Mouse (Mus musculus): Measurements from ENCODE around the gene Sclt1. TPM values are rescaled to one million over a fixed set of nuclear protein-coding genes. Genes with fewer than 3 reads are reported as not detected.
A peak's percentile ranks its signal among the peaks of the same experiment; 100 is the strongest.

Sclt1 gene
- polyA plus RNA-seq, 1 experiment from 2014 or later: 25.7 TPM

DNA sequence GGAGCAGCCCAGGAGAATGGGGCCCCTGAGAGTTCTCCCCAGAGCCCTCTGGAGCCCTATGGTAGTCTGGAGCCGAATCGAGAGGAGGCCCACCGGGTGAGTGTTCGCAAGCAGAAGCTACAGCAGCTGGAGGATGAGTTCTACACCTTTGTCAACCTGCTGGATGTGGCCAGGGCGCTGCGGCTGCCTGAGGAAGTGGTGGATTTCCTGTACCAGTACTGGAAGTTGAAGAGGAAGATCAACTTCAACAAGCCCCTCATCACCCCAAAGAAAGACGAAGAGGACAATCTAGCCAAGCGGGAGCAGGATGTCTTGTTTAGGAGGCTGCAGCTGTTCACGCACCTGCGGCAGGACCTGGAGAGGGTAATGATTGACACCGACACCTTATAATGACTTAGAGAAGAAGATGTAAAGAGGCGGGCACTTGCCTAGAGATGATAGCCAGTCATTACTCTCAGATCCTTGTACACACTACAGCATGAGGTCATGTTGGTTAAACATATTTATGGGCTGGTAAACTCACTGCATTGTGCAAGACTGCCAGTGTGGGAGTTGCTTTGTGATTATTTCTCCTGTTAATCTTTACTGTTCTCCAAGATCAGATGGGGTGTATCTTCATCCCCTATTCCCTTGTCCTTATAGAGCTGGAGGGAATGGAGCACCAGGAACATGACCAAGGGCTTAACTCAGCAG is 137.5 kb downstream of the Sclt1 start:
- H3K27me3 ChIP-seq: no peaks in the 10 kb centered on the region
- H3K9me3 ChIP-seq (replicated peaks): no peaks in the 10 kb centered on the region
- no peak overlapping the region for H3K4me3 ChIP-seq
- H3K27ac ChIP-seq: no peak overlapping the region
- WGBS: 88% methylated on average over 12 of the region's 12 CpGs
- no peak for ATAC-seq
- H3K36me3 ChIP-seq (ENCODE audit: poor library complexity, severe bottlenecking): peaks cover 50% of the 10 kb centered on the region
- H3K9ac ChIP-seq: no peak overlapping the region
- H3K4me1 ChIP-seq: peaks cover 27% of the 10 kb centered on the region
- H3K4me2 ChIP-seq: no peak overlapping the region

- Histone ChIP-seq H3K4me3 (no peak overlapping the region), H3K36me3 (ENCODE audit: poor library complexity, severe bottlenecking) (peaks cover 48% of the 10 kb centered on the region), H3K4me2 (no peak overlapping the region), H3K27me3 (no peaks in the 10 kb centered on the region), H3K4me1 (peaks cover 27% of the 10 kb centered on the region), H3K9ac (no peak overlapping the region), H3K27ac (peak overlapping the region; percentile 63), H3K9me3 (replicated peaks) (no peaks in the 10 kb centered on the region)
- peak; percentile 39; the same call in 1 of the 2 replicates for ATAC-seq
- 10% methylated on average over 5 of the region's 5 CpGs for WGBS
Measured at GRCm38 (mm10) chr3:41603470-41604019, 138.8 kb downstream of the Sclt1 start.

GRCm38 (mm10) chr3:41602933-41603332 is 139.4 kb downstream of the Sclt1 start:
- no peaks in the 10 kb centered on the region for H3K9me3 ChIP-seq (replicated peaks)
- peaks cover 52% of the 10 kb centered on the region for H3K36me3 ChIP-seq (ENCODE audit: poor library complexity, severe bottlenecking)
- no peaks in the 10 kb centered on the region for H3K27me3 ChIP-seq
- H3K4me2 ChIP-seq: no peak overlapping the region
- WGBS: 32% methylated on average over 10 of the region's 10 CpGs
- H3K9ac ChIP-seq: no peak overlapping the region
- H3K4me1 ChIP-seq: peaks cover 27% of the 10 kb centered on the region
- ATAC-seq: no peak
- H3K4me3 ChIP-seq: no peak overlapping the region
- peak overlapping the region; percentile 63 for H3K27ac ChIP-seq

DNA sequence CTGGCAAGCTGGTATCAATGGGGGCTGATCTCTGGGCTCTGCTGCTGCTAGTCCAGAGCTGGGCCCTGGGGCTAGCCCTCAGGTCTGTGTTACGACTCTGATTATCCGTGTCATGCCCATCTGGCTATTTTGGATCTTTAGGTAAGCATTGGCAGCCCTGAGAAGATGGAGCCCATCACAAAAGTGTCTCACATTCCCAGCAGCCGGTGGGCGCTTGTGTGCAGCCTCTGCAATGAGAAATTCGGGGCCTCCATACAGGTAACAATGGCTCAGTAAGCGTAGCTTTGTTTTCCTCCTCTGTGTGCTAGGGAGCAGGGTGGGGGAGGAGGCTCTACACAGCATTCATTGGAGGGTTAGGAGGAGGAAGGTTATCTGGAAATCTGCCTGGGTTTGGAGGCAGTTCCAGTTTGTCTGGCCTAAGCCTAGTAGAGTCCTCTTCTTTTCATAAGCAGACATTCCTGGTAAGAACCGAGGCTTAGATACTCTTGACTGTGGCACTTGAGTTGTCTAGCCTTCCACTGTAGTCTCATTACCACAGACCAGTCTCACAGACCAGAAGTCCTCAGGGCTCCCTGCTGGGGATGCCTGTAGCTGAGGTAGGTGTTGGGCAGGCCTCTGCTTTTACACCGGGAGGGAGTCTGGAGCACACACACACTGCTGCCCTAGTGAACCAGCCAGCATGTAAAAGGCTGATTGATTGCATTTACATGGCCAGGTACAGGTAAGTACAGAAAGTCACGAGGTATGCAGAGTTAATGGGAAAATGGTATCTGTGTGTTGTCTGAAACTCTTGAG is 140.9 kb downstream of the Sclt1 start:
- Histone ChIP-seq H3K4me2 (no peak overlapping the region), H3K4me1 (peaks cover 27% of the 10 kb centered on the region), H3K9ac (no peak overlapping the region), H3K36me3 (ENCODE audit: poor library complexity, severe bottlenecking) (peaks cover 57% of the 10 kb centered on the region), H3K4me3 (no peak overlapping the region), H3K27me3 (no peaks in the 10 kb centered on the region), H3K27ac (no peak overlapping the region), H3K9me3 (replicated peaks) (no peaks in the 10 kb centered on the region)
- no peak for ATAC-seq
- WGBS: 67% methylated on average over 9 of the region's 9 CpGs

GRCm38 (mm10) chr3:41599806-41600589 is 142.3 kb downstream of the Sclt1 start:
- H3K27ac ChIP-seq: no peak overlapping the region
- no peaks in the 10 kb centered on the region for H3K27me3 ChIP-seq
- H3K4me1 ChIP-seq: peaks cover 21% of the 10 kb centered on the region
- H3K36me3 ChIP-seq (ENCODE audit: poor library complexity, severe bottlenecking): peaks cover 57% of the 10 kb centered on the region
- no peak overlapping the region for H3K9ac ChIP-seq
- WGBS: 81% methylated on average over 14 of the region's 14 CpGs
- ATAC-seq: peak; percentile 56
- no peak overlapping the region for H3K4me3 ChIP-seq
- no peak overlapping the region for H3K4me2 ChIP-seq
- H3K9me3 ChIP-seq (replicated peaks): no peaks in the 10 kb centered on the region

- H3K4me2 ChIP-seq: no peak overlapping the region
Measured at GRCm38 (mm10) chr3:41599226-41599625, 143.1 kb downstream of the Sclt1 start.

DNA sequence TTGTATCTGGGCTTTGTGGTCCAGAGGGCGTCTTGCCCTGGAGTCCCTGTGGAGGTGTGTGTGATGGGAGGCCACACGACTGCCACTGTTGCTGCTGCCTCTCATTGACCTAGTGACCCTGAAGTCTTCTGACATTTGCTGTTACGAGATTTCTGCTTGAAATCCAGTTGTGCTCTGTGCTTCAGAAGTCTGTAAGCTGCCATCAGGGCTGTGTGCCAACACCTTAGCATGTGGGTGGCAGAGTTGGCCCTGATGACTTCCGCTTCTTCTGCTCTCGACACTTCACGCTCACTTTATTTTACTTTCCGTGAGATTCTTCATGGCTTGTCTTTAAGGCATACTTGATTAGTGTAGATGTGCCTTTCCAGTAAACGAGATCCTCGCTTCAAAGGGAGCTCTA is 143.9 kb downstream of the Sclt1 start:
- Histone ChIP-seq H3K4me2 (no peak overlapping the region), H3K36me3 (ENCODE audit: poor library complexity, severe bottlenecking) (peaks cover 64% of the 10 kb centered on the region), H3K27ac (no peak overlapping the region), H3K9ac (no peak overlapping the region), H3K27me3 (no peaks in the 10 kb centered on the region), H3K4me1 (peaks cover 11% of the 10 kb centered on the region), H3K9me3 (replicated peaks) (no peaks in the 10 kb centered on the region), H3K4me3 (no peak overlapping the region)
- no peak for ATAC-seq
- WGBS: 79% methylated on average over 9 of the region's 9 CpGs

More at GRCm38 (mm10) chr3:41599226-41599625, 143.1 kb downstream of the Sclt1 start:
- Histone ChIP-seq H3K27me3 (no peaks in the 10 kb centered on the region), H3K9ac (no peak overlapping the region), H3K36me3 (ENCODE audit: poor library complexity, severe bottlenecking) (peaks cover 57% of the 10 kb centered on the region), H3K4me1 (peaks cover 19% of the 10 kb centered on the region), H3K9me3 (replicated peaks) (no peaks in the 10 kb centered on the region), H3K4me3 (no peak overlapping the region), H3K27ac (no peak overlapping the region)
- 92% methylated on average over 10 of the region's 10 CpGs for WGBS
- no peak for ATAC-seq

DNA sequence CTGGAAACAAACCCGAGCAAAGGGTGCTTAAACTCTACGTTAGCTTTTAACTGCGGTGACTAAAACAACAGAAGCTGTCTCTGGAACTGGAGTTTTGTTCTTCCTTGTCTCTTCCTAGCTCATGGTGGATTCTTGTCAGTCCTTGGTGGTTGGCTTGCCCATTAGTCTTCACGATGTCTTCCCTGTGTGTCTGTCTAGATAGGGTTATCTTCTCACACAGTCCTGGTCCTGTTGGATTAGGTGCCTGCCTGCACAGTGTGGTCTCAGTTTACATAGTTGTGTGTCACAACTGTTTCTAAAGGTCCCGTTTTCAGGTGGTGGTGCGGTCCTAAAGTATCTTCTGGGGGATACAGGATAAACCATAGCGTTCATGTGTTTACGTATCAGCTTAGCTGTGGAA is 145.3 kb downstream of the Sclt1 start:
- ATAC-seq: no peak
- no peak overlapping the region for H3K27ac ChIP-seq
- no peak overlapping the region for H3K9ac ChIP-seq
- H3K4me3 ChIP-seq: no peak overlapping the region
- 96% methylated on average over 8 of the region's 8 CpGs for WGBS
- no peaks in the 10 kb centered on the region for H3K27me3 ChIP-seq
- H3K36me3 ChIP-seq (ENCODE audit: poor library complexity, severe bottlenecking): peaks cover 75% of the 10 kb centered on the region
- H3K9me3 ChIP-seq (replicated peaks): no peaks in the 10 kb centered on the region
- no peak overlapping the region for H3K4me2 ChIP-seq
- H3K4me1 ChIP-seq: no peaks in the 10 kb centered on the region

DNA sequence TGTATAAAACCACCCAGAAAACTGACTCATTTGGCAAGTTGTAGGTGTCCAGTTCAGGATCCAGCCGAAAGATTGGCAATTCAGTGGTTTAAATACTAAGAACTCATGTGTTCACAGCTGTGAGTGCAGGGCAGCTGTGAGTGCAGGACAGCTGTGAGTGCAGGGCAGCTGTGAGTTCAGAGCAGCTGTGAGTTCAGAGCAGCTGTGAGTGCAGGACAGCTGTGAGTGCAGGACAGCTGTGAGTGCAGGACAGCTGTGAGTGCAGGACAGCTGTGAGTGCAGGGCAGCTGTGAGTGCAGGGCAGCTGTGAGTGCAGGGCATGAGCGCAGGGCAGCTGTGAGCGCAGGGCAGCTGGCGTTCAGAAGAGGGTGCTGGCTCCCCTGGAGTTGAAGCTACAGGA is 147.3 kb downstream of the Sclt1 start:
- no peak overlapping the region for H3K27ac ChIP-seq
- ATAC-seq: no peak
- no peak overlapping the region for H3K4me2 ChIP-seq
- H3K9ac ChIP-seq: no peak overlapping the region
- H3K4me3 ChIP-seq: no peak overlapping the region
- peaks cover 90% of the 10 kb centered on the region for H3K36me3 ChIP-seq (ENCODE audit: poor library complexity, severe bottlenecking)
- WGBS: 96% methylated on average over 4 of the region's 4 CpGs
- H3K27me3 ChIP-seq: no peaks in the 10 kb centered on the region
- no peaks in the 10 kb centered on the region for H3K9me3 ChIP-seq (replicated peaks)
- no peaks in the 10 kb centered on the region for H3K4me1 ChIP-seq

- 83% methylated on average over 9 of the region's 9 CpGs for WGBS
- no peaks in the 10 kb centered on the region for H3K4me1 ChIP-seq
- H3K27me3 ChIP-seq: no peaks in the 10 kb centered on the region
- no peak overlapping the region for H3K4me2 ChIP-seq
- no peak overlapping the region for H3K9ac ChIP-seq
- no peak overlapping the region for H3K27ac ChIP-seq
- no peak for ATAC-seq
- no peak overlapping the region for H3K4me3 ChIP-seq
- peaks cover 90% of the 10 kb centered on the region for H3K36me3 ChIP-seq (ENCODE audit: poor library complexity, severe bottlenecking)
- no peaks in the 10 kb centered on the region for H3K9me3 ChIP-seq (replicated peaks)
Measured at GRCm38 (mm10) chr3:41594097-41594879, 148.0 kb downstream of the Sclt1 start.

DNA sequence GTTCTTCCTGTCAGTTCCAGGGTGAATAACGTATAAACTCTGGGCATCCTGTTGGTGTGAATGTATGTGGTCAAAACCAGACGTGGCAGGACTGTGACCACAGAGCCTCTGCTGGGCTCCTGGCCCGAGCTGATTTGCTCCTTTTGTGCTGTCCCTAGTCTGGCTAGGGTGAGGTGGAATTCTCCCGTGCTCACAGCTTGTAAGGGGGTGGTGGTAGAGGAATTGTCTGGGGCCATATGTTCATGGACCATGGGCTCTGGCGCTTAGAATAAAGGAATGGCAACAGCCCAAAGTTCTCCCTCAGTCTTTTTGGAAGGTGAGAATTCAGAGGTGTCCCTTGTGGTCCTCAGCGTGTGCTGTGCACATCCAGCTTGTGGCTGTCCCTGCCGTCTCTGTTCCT is 149.5 kb downstream of the Sclt1 start:
- WGBS: 79% methylated on average over 7 of the region's 7 CpGs
- Histone ChIP-seq H3K27ac (no peak overlapping the region), H3K36me3 (ENCODE audit: poor library complexity, severe bottlenecking) (peaks cover 85% of the 10 kb centered on the region), H3K4me2 (no peak overlapping the region), H3K27me3 (no peaks in the 10 kb centered on the region), H3K4me1 (no peaks in the 10 kb centered on the region), H3K4me3 (no peak overlapping the region), H3K9me3 (replicated peaks) (no peaks in the 10 kb centered on the region), H3K9ac (no peak overlapping the region)
- no peak for ATAC-seq

Data from forebrain, embryonic 13.5 days (tissue).